Mouse (Mus musculus) urinary bladder, adult 18-20 months (tissue): ENCODE data around the gene Supt16.

Experiments
- DNase-seq, 2 experiments: peaks; one replicate each; pipeline ENCODE4 v3.0.0; 2022; ENCODE audit warnings: low spot score in 2 of 2, mixed read lengths in 2 of 2

Supt16 gene

GRCm38 (mm10) chr14:52146540-52146939 is 50.7 kb downstream of the Supt16 start:
- no peak for DNase-seq

GRCm38 (mm10) chr14:52144165-52144564 is 53.1 kb downstream of the Supt16 start:
- no peak for DNase-seq

- DNase-seq, result no peak
Measured at GRCm38 (mm10) chr14:52141445-52142127, 55.6 kb downstream of the Supt16 start.

- no peak for DNase-seq
Measured at GRCm38 (mm10) chr14:52140577-52141444, 56.4 kb downstream of the Supt16 start.

- no peak for DNase-seq
Measured at GRCm38 (mm10) chr14:52133584-52133983, 63.6 kb downstream of the Supt16 start.

- no peak for DNase-seq
Measured at GRCm38 (mm10) chr14:52124636-52125035, 72.6 kb downstream of the Supt16 start.

- peak; percentile 38 to 46 for DNase-seq
Measured at GRCm38 (mm10) chr14:52123918-52124317, 73.3 kb downstream of the Supt16 start.

- DNase-seq, result no peak
Measured at GRCm38 (mm10) chr14:52120169-52120568, 77.0 kb downstream of the Supt16 start.

GRCm38 (mm10) chr14:52118823-52119608 is 78.2 kb downstream of the Supt16 start:
- DNase-seq, result peak; percentile 33 to 55

GRCm38 (mm10) chr14:52118456-52118822 is 78.8 kb downstream of the Supt16 start:
- no peak for DNase-seq

- no peak for DNase-seq
Measured at GRCm38 (mm10) chr14:52117241-52117640, 80.0 kb downstream of the Supt16 start.

- no peak for DNase-seq
Measured at GRCm38 (mm10) chr14:52114101-52114500, 83.1 kb downstream of the Supt16 start.
